Mouse (Mus musculus) testis, postnatal 10 days (tissue): Measurements from ENCODE around the gene Tbc1d4.

Experiments used
- DNase-seq: peaks from one replicate; pipeline ENCODE4 v3.0.0; 2021; ENCODE audit warnings: low spot score

The Tbc1d4 gene

DNA sequence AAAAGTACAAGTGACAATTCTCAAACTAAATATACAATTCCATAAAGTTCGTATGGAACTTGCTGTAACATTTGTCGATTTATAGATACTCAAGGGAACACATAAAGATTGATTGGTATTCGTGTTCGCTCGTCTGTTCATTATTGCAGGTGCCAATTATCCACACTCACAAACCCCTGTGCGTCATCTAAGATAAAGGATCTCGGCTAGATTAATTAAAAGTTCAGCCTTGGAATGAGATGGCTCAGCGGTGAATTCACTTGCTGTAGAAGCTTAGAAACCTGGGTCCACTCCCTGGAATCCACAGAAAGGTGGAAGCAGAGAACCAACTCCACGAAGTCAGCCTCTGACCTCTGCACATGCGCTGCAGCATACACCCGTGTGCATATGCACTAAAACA is 107.5 kb downstream of the Tbc1d4 start:
- no peak for DNase-seq

DNA sequence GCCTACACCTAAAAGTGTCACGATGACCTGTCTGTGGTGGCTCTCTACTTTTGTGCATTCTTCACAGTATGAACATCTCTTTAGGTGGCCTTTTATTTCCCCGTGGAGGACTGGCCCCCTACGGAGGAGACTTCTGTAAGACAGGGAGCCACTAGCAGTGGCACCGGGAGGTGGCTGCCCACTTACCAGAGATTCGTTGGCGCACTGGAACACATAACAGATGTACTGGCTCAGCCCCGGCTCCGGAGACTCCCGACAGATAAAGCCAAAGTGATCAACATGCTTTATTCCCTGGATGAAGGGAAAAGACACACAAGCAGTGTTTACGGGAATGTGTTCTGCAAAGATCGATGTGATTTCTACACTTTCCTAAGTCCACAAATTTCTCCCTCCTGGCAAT is 108.2 kb downstream of the Tbc1d4 start:
- no peak for DNase-seq

DNA sequence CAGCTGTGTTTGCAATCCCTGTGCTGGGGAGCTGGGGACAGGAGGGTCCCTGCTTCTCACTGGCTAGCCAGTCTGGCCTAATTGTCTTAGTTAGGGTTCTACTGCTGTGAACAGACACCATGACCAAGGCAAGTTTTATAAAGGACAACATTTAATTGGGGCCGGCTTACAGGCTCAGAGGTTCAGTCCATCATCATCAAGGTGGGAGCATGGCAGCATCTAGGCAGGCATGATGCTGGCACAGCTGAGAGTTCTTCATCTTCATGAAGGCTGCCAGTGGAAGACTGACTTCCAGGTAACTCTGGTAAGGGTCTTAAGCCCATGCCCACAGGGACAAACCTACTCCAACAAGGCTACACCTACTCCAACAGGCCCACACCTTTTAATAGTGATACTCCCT is 109.2 kb downstream of the Tbc1d4 start:
- DNase-seq = no peak

DNA sequence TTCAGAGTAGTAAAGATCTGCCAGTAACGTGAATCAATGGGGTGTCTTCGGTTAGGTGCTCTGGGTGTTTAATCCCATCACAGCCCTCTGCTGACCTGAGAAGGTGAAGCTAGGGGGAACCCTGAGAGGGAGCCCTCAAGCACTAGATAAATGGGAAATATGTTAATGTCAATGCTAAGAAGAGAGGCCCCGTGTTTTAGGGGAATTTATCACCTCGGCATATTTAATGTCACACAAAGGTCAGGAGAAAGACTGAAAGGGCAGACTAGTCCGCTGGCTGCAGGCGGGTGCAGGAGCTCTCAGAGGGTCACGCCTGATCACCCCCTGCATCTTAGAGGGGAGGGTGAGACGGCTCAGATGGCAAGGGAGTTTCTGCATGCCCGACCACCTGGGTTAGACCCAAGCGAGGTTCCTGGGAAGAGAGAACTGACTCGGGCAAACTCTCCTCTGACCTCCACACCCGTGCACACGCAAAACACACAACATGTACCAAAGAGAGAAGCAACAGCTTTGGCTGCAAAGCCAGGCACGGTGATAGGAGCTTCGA is 120.7 kb downstream of the Tbc1d4 start:
- no peak for DNase-seq

DNA sequence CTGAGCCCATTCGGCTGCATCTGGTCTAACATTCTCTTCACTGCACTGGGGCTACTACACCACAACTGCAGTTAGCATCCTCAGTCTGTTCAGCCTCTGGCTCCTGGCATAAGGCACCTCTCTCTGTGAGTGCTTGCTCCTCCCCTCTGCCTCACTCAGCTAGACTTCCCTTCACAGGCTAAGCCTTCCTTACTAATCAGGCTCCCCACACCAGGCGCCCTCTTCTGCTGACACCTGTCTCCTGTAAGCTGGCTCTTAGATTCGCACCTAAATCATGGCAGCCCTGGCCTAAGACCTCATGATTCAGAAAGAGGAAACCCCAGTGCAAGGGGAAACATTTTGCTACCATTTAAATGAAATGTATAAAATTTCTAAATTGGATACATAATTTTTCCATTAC is 122.4 kb downstream of the Tbc1d4 start:
- DNase-seq = no peak

DNA sequence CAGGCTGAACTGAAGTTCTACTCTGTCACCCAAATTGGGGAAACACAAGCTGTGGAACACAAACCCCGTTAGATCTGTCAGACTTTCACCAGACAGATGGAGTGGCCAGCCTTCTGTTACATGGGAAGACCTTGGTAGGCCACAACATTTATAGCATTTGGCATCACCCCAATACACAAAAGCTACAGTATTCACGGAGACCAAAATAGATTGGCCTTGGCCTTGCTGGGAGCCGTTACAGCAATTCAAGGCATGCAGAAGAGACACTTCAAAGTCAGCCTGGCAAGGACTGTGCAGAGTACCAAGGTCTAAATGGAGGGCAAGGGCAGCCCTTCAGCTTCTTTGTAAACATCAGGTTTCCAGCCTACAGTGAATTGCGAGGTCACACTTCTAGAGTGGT is 125.8 kb downstream of the Tbc1d4 start:
- no peak for DNase-seq

DNA sequence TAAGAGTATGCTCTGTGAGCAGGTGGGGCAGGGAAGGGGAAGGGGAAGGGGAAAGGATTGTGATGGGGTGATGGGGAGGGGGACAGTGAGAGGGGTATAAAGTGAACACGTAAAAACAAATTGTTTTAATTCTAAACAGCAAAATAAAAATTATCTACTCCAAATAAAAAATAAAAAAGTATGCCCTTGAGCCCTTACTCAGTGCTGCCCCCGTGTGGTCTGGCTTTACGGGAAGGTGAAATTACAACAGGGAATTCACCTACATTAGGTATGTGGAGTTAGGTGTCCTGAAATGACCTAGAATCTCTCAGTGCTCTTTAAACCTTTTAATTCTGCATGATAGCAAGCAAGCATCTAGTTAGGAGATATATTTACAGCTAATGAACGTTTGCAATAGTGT is 126.7 kb downstream of the Tbc1d4 start:
- peak; percentile 79 for DNase-seq

DNA sequence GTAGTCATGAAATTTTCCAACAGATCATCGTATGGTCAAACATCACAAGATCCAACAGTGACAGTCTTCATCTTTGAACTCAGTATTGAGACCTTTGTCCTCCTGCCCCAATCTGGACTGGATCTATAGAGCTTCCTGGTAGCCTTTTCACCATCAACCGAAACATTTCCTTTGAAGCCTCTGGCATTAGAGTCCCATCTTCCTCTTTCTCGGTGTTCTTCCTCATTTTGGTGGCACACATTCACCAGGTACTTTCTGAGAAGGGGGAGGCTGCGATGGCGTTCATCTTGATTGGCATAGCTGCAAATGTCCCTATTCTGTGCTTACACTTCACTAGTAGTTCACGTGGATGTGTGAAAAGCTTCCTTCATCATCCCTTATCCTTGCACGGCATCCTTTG is 127.8 kb downstream of the Tbc1d4 start:
- DNase-seq = no peak

DNA sequence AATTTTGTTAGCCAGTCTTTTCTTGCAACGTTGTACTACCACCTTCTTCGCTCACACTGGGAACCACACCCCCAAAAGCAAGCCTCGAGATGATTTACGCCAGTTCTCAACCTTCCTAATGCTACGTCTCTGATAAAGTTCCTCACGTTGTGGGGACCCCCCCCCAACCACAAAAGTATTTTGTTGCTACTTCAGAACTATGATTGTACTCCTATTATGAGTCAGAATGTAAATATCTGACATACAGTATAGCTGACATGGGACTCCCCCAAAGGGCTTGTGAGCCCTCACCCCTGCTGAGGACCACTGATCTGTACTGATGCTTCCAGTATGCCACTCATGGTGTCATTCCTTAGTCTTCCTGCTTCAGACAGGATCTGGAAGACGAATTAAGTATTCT is 128.4 kb downstream of the Tbc1d4 start:
- no peak for DNase-seq

DNA sequence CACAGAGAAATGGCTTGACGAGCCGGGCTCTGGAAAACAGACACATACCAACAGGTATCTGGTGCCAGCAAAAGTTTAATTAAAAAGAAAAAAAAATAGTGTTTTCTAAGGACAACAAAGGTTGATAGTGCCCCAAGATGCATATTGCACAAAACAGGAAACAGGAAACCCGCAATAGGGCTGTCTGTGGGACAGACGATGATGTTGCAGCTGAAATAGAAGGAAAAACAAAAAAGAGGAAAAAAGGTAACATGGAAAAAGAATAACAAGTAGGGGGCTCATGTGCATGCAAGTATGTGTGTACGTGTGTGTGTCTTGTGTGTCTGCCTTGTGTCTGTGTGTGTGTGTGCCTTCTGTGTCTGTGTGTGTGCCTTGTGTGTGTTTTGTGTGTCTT is 131.2 kb downstream of the Tbc1d4 start:
- no peak for DNase-seq

DNA sequence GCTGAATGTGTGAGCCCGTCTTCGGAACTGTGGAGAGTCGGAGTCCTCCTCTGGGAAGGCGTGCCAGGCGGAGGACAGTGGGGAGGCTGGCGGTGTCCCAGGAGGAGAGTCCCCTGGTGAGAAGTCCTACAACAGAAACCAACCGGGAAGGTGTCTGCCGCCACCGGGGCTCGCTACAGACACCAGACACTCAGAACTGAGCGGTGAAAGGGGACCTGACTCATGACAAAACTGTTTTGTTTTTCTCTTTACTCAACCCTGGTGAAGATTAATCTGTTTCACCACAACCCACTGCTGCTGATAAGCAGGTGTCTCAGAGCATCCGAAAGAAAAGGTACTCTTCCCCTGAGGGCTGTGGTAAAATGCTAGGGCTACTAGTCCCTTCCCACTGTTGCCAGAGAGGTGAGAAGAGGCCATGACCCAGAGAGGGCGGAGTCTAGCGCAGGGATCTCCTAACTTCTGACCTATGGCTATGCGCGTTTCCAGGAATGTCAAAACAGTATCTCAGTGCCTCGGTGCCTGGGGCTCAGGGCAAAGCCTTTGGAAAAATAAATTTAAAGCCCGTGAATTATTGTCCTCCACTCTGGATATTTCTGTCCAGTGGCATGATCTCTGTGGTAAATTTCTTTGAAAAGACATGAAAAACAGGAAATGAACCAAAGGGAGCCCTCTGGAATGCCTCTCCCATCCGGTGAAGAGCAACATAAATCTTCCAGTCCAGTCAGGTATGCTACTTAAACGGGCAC is 131.7 kb downstream of the Tbc1d4 start:
- DNase-seq = no peak

DNA sequence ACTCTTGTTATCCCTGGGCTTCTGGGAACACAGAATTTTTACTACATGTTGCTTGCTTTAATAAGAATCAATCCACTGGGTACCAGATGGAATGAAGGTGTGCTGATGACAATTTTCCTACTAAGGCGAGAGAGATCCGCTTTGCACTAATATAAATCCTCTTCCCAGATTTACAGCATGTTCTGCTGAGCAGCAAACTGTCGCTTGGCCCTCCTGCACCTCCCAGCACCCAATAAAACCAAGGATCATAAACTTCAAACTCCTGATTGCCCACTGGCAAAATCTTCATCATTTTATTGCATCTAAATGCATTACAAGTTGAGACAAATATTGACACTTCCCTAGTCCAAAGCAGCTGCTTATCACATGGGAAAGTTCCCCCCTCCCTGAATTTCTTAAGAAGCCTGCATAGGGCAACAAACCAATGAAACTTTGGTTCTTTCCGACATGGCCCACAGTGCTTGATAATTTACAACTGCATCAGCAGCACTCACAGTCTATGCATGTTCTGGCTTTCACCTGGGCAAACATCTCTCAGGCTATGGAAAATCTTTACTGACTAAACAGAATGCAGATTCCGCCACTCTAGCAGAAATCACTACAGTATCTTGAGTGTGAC is 139.4 kb downstream of the Tbc1d4 start:
- DNase-seq = no peak

DNA sequence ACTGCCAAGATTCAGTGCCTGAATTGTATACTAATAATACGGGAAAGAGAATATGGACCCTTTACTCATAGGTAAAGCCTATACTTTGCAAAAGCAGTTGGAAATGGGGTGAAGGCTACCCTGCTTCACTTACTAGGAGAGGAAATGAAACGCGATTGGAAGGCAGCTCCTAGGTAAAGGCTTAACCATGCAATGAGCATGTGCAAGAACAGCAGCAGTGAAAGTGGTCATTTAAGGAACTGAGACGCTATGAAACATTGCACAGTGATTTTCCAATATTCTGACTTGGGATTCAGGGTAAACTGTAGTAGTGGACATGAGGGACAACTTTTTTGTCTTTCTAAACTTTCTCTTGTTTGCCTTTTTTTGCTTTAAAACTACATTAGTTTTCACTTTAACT is 140.8 kb downstream of the Tbc1d4 start:
- no peak for DNase-seq

DNA sequence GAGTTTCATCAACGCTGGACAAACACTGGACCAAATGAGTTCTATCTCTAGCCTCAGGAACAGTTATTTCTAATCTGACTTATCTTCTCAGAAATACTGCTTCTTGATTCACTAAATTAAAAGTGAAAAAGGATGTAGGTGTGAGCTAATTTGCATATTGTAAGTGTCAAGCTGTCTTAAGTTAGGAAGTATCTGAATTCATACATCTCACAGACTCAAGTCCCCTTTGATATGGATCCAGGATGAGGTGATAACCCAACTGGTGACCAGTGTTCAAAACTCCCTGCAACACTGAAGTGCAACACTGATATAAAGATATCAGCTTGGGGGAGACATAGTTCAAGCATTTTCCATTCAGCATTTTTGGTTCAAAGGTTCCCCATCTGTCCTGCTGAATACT is 141.5 kb downstream of the Tbc1d4 start:
- DNase-seq = no peak

DNA sequence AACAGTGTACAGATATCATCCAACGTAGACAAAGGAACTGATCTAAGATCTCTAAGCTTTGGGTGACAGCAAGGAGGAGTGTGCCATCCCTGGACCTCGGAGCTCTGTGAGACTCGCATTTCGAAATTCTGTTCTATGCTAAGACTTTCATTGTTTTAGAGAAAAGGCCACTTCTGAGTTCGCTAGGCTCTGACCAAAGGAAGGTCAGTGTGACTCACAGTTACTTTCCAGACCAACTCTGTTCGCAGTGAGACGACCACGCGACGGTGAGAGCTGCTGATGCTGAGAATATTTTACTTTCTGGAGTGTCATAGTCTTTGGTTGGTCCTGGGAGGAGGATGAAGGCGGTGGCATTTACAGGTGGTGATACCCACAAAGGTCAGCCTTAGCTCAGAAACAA is 142.5 kb downstream of the Tbc1d4 start:
- no peak for DNase-seq

DNA sequence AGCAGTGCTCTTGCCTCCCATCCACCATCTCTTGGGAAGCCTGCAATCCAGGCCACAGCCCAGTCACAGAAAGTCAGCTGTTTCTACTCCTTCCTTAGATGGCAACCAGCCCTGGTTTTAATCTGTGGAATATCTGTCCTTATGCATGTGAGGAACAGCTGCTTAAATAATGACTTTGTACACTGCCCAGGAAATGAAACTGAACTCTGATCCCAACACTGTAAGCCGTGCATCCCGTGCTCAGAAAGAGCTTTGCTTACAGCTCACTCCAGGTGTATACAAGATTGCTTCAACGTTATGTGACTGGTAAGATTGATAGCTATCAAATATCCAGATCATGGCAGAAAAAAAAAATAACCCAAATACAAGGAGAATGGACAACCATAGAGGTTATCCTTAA is 143.1 kb downstream of the Tbc1d4 start:
- no peak for DNase-seq

DNA sequence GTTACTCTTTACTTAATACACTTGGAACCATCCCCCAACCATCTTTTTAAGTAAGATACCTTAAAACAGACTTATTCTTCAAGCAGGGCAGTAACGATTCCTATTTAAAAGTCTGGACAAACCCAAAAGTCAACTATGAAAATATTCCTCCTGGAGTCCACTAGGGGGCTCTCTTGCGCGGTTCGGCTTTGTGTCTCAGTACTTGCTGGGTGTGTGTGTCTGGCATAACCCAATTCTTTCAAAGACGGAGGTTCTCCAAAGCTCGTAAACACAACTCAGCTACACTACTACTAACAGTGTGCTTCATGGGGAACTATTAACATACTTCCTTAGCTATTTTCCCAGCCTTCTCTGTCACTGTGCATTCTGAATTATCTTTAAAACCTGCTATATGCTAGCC is 148.2 kb downstream of the Tbc1d4 start:
- peak; percentile 73 for DNase-seq

DNA sequence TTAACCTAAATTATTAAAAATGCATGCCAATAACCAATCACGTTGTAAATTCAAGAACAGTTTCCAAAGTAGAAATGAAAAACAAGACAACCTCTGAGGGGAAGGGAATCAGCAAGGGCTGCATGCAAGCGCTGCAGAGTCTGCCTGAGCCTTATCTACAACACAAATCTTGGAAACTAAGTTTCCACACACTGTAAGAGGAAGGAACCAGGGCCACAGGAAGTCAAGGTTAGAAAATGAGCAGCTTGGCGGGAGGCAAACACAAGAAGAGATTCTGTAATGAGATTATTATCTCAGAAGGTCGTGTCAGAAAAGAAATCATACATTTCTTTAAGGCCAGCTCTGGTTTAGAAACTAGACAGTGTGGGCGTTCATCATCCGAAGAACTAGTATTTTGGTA is 156.1 kb downstream of the Tbc1d4 start:
- no peak for DNase-seq

DNA sequence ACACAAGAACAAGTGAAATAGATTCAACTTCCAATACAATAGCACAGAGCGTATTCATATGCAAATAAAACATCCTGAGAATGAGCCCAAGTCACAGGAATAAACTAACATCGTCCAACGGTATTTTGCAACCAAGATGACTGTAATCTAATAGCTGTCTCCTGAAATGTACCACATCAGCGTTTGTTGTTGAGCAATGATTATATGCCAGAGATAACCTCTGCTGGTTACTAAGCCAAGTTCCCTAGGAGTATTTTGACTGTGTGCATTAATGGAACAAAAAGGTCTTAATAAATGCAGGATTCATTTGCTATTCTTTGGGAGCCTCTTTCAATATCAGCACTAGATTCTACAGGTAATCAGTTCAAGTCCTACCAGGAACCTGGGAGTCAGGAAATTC is 161.1 kb downstream of the Tbc1d4 start:
- DNase-seq = no peak

DNA sequence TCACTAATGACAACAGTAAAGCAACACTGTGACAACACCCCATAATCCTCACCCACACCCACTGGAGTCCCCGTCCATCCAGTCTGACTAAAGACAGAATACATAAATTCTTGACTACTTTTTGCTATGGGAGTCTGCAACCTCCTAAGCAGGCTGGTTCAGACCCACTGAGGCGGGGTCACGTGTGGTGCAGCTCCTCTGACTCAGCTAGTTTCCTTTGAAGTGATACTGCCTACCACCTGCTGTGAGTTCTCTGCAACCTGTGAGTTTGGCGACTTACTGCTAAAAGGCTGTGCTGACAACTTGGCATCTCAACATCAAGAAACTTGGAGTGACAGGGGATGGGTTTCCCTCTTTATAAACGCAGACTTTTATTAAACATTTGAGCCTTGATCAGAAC is 163.8 kb downstream of the Tbc1d4 start:
- no peak for DNase-seq

DNA sequence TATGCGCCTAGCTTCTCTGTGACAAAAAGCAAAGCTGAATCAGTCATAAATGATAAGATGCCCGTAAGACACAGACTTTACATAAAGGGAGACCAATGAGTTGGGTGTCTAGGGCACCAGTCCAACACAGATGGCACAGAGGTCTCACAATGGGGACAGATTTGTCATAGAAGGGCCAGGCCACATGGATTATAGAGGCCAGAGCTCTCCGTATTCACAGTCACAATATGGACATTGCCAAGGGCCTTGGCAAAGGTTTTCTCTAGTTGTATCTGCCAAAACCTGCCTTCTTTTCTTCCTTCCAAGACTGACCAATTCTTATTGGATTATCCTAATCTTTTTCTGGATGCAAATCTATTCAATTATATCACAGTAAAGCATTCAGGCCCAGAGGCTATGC is 171.1 kb downstream of the Tbc1d4 start:
- DNase-seq = no peak

DNA sequence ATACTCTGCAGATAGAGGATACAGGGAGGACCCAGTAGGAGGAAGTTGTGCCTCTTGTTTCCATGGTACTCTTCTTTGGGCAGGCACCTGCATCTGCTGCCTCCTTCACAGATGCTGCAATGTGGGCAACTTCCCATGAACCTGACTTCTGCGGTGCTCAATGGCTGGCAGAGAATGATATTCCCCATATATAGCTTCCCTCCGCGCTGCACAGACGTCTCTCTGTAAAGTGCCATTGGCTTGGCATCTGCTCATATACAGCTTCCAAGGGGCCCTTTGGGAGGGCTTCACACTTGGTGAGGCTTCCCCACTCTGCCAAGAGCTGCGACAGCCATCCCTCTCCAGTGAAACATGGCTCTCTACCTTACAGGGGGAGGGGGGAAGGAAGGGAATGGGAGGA is 178.5 kb downstream of the Tbc1d4 start:
- DNase-seq = no peak

DNA sequence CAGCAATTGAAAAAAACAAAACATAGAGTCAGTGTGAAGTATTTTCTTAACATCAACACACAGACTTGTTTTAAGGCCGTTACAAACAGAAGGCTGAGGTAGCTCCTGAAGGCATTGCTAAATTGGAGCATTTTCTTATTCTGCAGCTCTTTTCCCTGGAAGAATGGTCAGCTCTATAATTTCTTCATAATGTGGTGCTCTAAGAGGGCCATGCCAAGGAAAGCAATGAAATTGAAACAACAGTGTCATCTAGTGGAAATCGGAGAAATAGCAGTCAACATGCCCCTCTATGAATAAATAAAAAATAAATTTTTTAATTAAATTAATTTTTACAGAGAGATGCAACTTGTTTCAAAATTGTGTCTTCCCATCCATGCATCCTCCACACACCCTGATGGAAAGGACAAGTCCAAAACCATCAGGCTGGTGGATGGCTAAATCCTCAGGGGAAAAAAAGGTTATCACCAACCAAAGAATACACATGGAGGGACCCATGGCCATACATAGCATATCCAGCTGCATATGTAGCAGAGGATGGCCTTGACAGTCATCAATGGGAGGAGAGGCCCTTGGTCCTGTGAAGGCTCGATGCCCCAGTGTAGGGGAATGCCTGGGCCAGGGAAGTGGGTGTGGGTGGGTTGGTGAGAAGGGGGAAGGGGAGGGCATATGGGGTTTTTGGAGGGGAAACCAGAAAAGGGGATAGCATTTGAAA is 180.0 kb downstream of the Tbc1d4 start:
- DNase-seq = no peak
